Mouse (Mus musculus): ENCODE results near the gene 1110008P14Rik.

- TF ChIP-seq CTCF (IDR thresholded peaks at IDR 0.05; ENCODE audit: control insufficient read depth, insufficient read depth, insufficient replicate concordance, low read depth, low read length) (no peak), POLR2A (IDR thresholded peaks at IDR 0.05; ENCODE audit: control insufficient read depth, low read depth, low read length) (peak; percentile 47)
Measured at GRCm38 (mm10) chr2:32395484-32395945, 13.8 kb upstream of the 1110008P14Rik start, which contains the start of gene Ptges2.
